Mouse (Mus musculus) midbrain, postnatal 0 days (tissue): ENCODE data around the gene Nop10. TPM values are rescaled to one million over a fixed set of nuclear protein-coding genes. Genes with fewer than 3 reads are reported as not detected.
"Not testable (repeated sequence)": the region's sequence is repeated elsewhere in the genome, so short reads cannot be mapped to it uniquely, and the experiment has no call there.

Experiments used
- ATAC-seq: fragments of 200-750 bp; cut with Nextera tagmentation; 2 replicates; pipeline ENCODE4 v1.8.0; 2017; ENCODE audit warnings: moderate number of reproducible peaks, mild to moderate bottlenecking, moderate TSS enrichment, moderate library complexity; ENCODE audit not compliant: low FRiP score
- DNase-seq: peaks from one replicate; pipeline ENCODE4 v3.0.0-alpha.2; 2015; ENCODE audit warnings: low spot score
- H3K27ac ChIP-seq: fragments of 300-500 bp; sonication (generic); 2 replicates; pipeline ENCODE4 v1.5.1; 2014; ENCODE audit warnings: low read depth, mild to moderate bottlenecking, low read length, mixed read lengths
- H3K27me3 ChIP-seq: fragments of 300-500 bp; sonication (generic); 2 replicates; pipeline ENCODE4 v1.6.1; 2014; ENCODE audit warnings: low read length, control low read depth, mixed read lengths; ENCODE audit not compliant: insufficient read depth
- H3K36me3 ChIP-seq: fragments of 300-500 bp; sonication (generic); 2 replicates; pipeline ENCODE4 v1.6.1; 2014; ENCODE audit warnings: low read length, control low read depth, mixed read lengths; ENCODE audit not compliant: insufficient read depth
- H3K4me1 ChIP-seq: fragments of 300-500 bp; sonication (generic); 2 replicates; pipeline ENCODE4 v1.6.1; 2014; ENCODE audit warnings: mild to moderate bottlenecking, control low read depth, antibody characterized with exemption, low read length, mixed read lengths; ENCODE audit not compliant: insufficient read depth
- H3K4me2 ChIP-seq: fragments of 300-500 bp; sonication (generic); 2 replicates; pipeline ENCODE4 v1.6.1; 2014; ENCODE audit warnings: low read depth, mild to moderate bottlenecking, low read length, mixed read lengths; ENCODE audit not compliant: poor library complexity, severe bottlenecking
- H3K4me3 ChIP-seq: fragments of 300-500 bp; sonication (generic); 2 replicates; pipeline ENCODE4 v1.5.1; 2014; ENCODE audit warnings: low read depth, mild to moderate bottlenecking, low read length, moderate library complexity
- H3K9ac ChIP-seq: fragments of 300-500 bp; sonication (generic); replicated peaks from 2 replicates; pipeline ENCODE4 v1.6.1; 2014; ENCODE audit warnings: mild to moderate bottlenecking, low read length, moderate library complexity, mixed read lengths; ENCODE audit not compliant: poor library complexity, severe bottlenecking
- H3K9me3 ChIP-seq: fragments of 300-500 bp; sonication (generic); 2 replicates; pipeline ENCODE4 v1.6.1; 2016; ENCODE audit warnings: low read length, control low read depth
- CTCF ChIP-seq: IDR thresholded peaks from 2 replicates; pipeline ENCODE4 v1.5.1; 2016; ENCODE audit warnings: antibody characterized with exemption, mild to moderate bottlenecking
- WGBS: fragments of 180-500 bp; shearing (Covaris S2); extraction: QIAGEN DNeasy Blood & Tissue Kit; methylation state at CpG from one replicate; pipeline ENCODE4 v1.1.7; 2014; 5-methylcytosine and 5-hydroxymethylcytosine counted together
- polyA plus RNA-seq: library from polyadenylated mRNA; unstranded; fragments of >200 nt; fragmentation: Nextera tagmentation; extraction: Ambion mirVana; gene quantifications from 2 replicates; pipeline ENCODE4 v1.2.1, GENCODE M21; 2015
- total RNA-seq: library from RNA; depleted of rRNA; stranded (reverse); fragments of >200 nt; gene quantifications from 2 replicates; pipeline ENCODE4 v1.2.3, GENCODE M21; 2014

The Nop10 gene
- total and polyA plus RNA-seq, 2 experiments from 2014 or later, result 111 to 151 TPM

DNA sequence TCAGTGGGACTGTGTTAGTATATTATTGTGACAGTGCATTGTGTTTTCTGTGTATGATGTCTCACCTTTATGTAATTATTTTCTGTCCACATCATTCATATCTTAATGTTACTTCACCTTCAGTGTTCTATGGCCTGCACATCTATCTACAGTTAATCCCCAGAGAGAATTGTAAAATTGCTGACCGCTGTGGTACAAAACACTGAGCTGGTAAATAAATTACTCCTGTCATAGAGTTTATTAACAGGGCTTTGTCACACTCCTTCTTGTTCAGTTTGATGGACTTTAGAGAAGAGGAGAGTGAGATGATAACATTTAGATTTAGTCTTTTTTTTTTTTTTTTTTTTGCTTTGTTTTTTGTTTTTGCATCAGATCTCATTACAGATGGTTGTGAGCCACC, 21.1 kb downstream of the Nop10 start:
- WGBS, result 84% methylated on average over 1 of the region's 1 CpGs
- no peaks in the 10 kb centered on the region for H3K36me3 ChIP-seq
- ATAC-seq (no peak), DNase-seq (no peak)
- no peak for TF ChIP-seq CTCF
- no peak overlapping the region for H3K4me3 ChIP-seq
- no peak overlapping the region for H3K9ac ChIP-seq
- peaks cover 8% of the 10 kb centered on the region; the same call in 1 of the 2 replicates for H3K4me1 ChIP-seq
- no peaks in the 10 kb centered on the region for H3K27me3 ChIP-seq
- no peaks in the 10 kb centered on the region for H3K9me3 ChIP-seq
- H3K4me2 ChIP-seq, result no peak overlapping the region
- no peak overlapping the region for H3K27ac ChIP-seq

DNA sequence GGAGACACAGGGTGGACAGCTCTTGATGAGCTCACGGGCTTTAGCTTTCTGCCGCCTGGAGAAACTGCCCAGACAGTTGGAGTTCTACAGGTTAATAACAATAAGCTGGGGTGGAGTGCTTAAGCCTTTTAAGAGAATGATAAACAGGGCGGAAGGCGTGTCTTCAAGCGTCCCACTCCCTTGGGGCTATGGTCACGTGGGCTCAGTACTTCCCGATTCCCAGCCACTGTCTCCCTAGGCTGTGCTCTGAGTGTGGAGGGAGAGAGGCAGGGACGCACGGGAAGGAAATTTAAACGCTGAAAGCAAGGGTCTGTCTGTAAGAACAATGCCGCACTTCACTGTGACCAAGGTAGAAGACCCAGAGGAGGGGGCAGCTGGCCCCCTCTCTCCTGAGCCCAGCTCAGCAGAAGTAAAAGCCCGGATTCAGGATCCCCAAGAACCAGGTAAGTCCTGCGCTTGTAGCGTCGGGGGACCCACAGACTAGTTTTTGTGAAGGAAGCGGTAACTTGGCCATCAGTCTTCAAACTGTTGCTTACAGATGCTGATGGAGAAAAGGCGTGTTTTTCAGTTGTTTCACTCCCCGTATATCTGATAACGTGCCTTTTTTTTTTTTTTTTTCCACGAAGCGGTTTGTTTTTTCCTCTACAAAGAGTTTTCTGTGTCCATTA, 22.8 kb downstream of the Nop10 start:
- 1% methylated on average over 21 of the region's 21 CpGs for WGBS
- no peaks in the 10 kb centered on the region for H3K27me3 ChIP-seq
- ATAC-seq, result peak; percentile 62; the same call in 1 of the 2 replicates

GRCm38 (mm10) chr2:112285031-112285390, 23.3 kb downstream of the Nop10 start:
- H3K4me1 ChIP-seq, result peaks cover 8% of the 10 kb centered on the region; the same call in 1 of the 2 replicates
- H3K9ac ChIP-seq, result no peak overlapping the region
- no peak for ATAC-seq
- no peaks in the 10 kb centered on the region for H3K9me3 ChIP-seq
- H3K27me3 ChIP-seq, result no peaks in the 10 kb centered on the region
- no peaks in the 10 kb centered on the region for H3K36me3 ChIP-seq
- TF ChIP-seq CTCF, result no peak
- WGBS, result 63% methylated on average over 6 of the region's 6 CpGs
- peak overlapping the region; percentile 39 for H3K4me3 ChIP-seq
- DNase-seq, result no peak
- no peak overlapping the region for H3K27ac ChIP-seq
- H3K4me2 ChIP-seq, result peak overlapping the region; percentile 74

More for the DNA sequence above, 22.8 kb downstream of the Nop10 start:
- no peak for TF ChIP-seq CTCF
- peaks cover 8% of the 10 kb centered on the region; the same call in 1 of the 2 replicates for H3K4me1 ChIP-seq
- H3K9ac ChIP-seq, result peak overlapping the region; percentile 50; the same call in 1 of the 2 replicates
- H3K36me3 ChIP-seq, result no peaks in the 10 kb centered on the region
- DNase-seq, result peak; percentile 70
- H3K27ac ChIP-seq, result no peak overlapping the region
- no peaks in the 10 kb centered on the region for H3K9me3 ChIP-seq
- H3K4me2 ChIP-seq, result peak overlapping the region; percentile 74
- H3K4me3 ChIP-seq, result peak overlapping the region; percentile 39

DNA sequence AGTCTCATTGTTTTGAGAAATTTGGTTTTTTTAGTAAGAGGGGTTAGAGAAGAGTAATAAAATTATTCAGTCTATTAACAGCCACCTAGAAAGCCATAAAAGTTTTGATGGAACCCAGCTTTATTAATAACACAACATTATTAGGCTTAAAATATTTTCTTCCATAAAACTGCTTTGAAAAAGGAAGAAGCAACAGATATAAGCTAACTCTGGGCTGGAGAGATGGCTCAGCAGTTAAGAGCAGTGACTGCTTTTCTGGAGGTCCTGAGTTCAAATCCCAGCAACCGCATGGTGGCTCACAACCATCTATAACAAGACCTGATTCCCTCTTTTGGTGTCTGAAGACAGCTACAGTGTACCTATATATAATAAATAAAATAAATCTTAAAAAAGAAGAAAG, 24.3 kb downstream of the Nop10 start:
- ATAC-seq, H3K4me3 ChIP-seq, H3K4me1 ChIP-seq, H3K36me3 ChIP-seq, H3K4me2 ChIP-seq, H3K27me3 ChIP-seq, H3K27ac ChIP-seq, DNase-seq, H3K9me3 ChIP-seq, H3K9ac ChIP-seq: not testable (repeated sequence)
- WGBS, result 97% methylated on average over 1 of the region's 1 CpGs

DNA sequence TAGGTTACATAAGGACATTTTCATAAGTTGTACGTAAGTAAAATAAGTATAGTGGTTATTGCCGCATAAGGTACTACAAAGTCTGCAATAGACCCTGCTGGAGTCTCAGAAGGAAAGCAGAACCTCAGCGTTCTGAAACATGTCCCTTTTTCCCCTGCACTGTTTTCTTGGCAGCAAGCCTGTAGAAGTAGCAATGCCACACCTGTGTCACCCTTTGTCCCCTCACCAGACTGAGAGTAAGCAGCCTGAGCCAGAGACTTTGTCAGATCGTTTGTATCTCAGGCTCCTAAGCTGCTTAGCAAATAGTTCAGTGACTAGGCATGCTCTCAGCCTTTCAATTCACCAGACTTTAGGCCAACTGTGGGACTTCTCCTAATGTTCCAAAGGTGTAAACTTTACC, 25.3 kb downstream of the Nop10 start:
- no peak for ATAC-seq
- Histone ChIP-seq H3K9me3 (no peaks in the 10 kb centered on the region), H3K27me3 (no peaks in the 10 kb centered on the region), H3K4me2 (no peak overlapping the region), H3K36me3 (no peaks in the 10 kb centered on the region), H3K4me1 (peaks cover 8% of the 10 kb centered on the region; the same call in 1 of the 2 replicates), H3K4me3 (no peak overlapping the region), H3K9ac (no peak overlapping the region), H3K27ac (no peak overlapping the region)
- WGBS, result 60% methylated on average over 4 of the region's 4 CpGs
- no peak for TF ChIP-seq CTCF
- no peak for DNase-seq

DNA sequence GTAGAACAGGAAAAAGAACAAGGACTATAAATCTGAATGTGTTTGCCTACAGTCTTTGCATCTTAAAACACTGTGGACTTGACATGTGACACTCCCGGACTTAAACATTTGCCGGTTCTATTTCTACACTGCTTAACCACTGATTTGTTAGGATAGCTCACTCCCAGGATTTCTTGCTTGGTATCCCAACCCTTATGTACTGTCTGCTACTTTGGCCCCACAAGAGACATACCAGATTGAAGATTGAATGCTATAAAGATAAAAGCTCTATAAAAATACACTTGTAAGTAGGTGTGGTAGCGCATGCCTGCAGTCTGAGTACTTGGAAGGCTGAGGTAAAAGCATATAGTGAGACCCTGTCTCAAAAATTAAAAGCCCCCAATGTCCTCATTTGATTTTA, 27.8 kb downstream of the Nop10 start:
- no peaks in the 10 kb centered on the region for H3K27me3 ChIP-seq
- no peak overlapping the region for H3K9ac ChIP-seq
- H3K36me3 ChIP-seq, result no peaks in the 10 kb centered on the region
- no peaks in the 10 kb centered on the region for H3K9me3 ChIP-seq
- no peak overlapping the region for H3K27ac ChIP-seq
- H3K4me3 ChIP-seq, result no peak overlapping the region
- H3K4me2 ChIP-seq, result no peak overlapping the region
- no peak for ATAC-seq
- WGBS, result 94% methylated on average over 3 of the region's 3 CpGs
- H3K4me1 ChIP-seq, result peaks cover 4% of the 10 kb centered on the region; the same call in 1 of the 2 replicates
- DNase-seq, result no peak
- TF ChIP-seq CTCF, result no peak
